Mouse (Mus musculus) neural tube, embryonic 13.5 days (tissue): Measurements from ENCODE around the gene Baiap2l2. TPM values are rescaled to one million over a fixed set of nuclear protein-coding genes. Genes with fewer than 3 reads are reported as not detected.

Experiments used
- polyA plus RNA-seq: library from polyadenylated mRNA; unstranded; fragments of >200 nt; fragmentation: Nextera tagmentation; extraction: Ambion mirVana; gene quantifications from 2 replicates; pipeline ENCODE4 v1.2.1, GENCODE M21; 2015

The Baiap2l2 gene
- polyA plus RNA-seq, 1 experiment from 2014 or later = 2.7 TPM

Other genes with a start within 250 kb of the Baiap2l2 start
- not detected in 2 replicates for gene Galr3, start 243.7 kb downstream of the Baiap2l2 start, polyA plus RNA-seq
- gene Ankrd54, start 222.6 kb downstream of the Baiap2l2 start, polyA plus RNA-seq = 46.5 and 52.9 TPM in 2 replicates
- gene Eif3l, start 210.4 kb downstream of the Baiap2l2 start, polyA plus RNA-seq = 185 and 196 TPM in 2 replicates
- gene Micall1, start 176.6 kb downstream of the Baiap2l2 start, polyA plus RNA-seq = 10.4 and 11.2 TPM in 2 replicates
- 259 and 278 TPM in 2 replicates for gene Polr2f, start 144.5 kb downstream of the Baiap2l2 start, polyA plus RNA-seq
- 12.4 and 13.1 TPM in 2 replicates for gene 1700088E04Rik, start 144.3 kb downstream of the Baiap2l2 start, polyA plus RNA-seq
- gene Sox10, start 120.3 kb downstream of the Baiap2l2 start, polyA plus RNA-seq = 20.4 and 23.5 TPM in 2 replicates
- 75.0 and 88.0 TPM in 2 replicates for gene Pick1, start 56.4 kb downstream of the Baiap2l2 start, polyA plus RNA-seq
- 1.7 and 2.0 TPM in 2 replicates for gene Gm49486, start 56.1 kb downstream of the Baiap2l2 start, polyA plus RNA-seq
- 0.43 and 0.50 TPM in 2 replicates for gene Slc16a8, start 30.8 kb downstream of the Baiap2l2 start, polyA plus RNA-seq
- 33.3 and 34.1 TPM in 2 replicates for gene Pla2g6, start 42.9 kb upstream of the Baiap2l2 start, polyA plus RNA-seq
- 0.77 and 1.2 TPM in 2 replicates for gene Maff, start 61.1 kb upstream of the Baiap2l2 start, polyA plus RNA-seq
- gene Tmem184b, start 118.0 kb upstream of the Baiap2l2 start, polyA plus RNA-seq = 42.0 and 45.8 TPM in 2 replicates
- 275 and 281 TPM in 2 replicates for gene Csnk1e, start 170.0 kb upstream of the Baiap2l2 start, polyA plus RNA-seq
- gene Kcnj4, start 219.7 kb upstream of the Baiap2l2 start, polyA plus RNA-seq = not detected in 2 replicates
- gene Kdelr3, start 230.9 kb upstream of the Baiap2l2 start, polyA plus RNA-seq = 16.6 and 23.6 TPM in 2 replicates